Mouse (Mus musculus) stomach, embryonic 14.5 days (tissue): ENCODE data around the gene Wdr60. TPM values are rescaled to one million over a fixed set of nuclear protein-coding genes. Genes with fewer than 3 reads are reported as not detected.

ENCODE experiments used
- ATAC-seq: fragments of 200-750 bp; cut with Nextera tagmentation; 2 replicates; pipeline ENCODE4 v1.8.0; 2017; ENCODE audit warnings: low read depth, moderate TSS enrichment; ENCODE audit not compliant: insufficient number of reproducible peaks, insufficient read depth, low FRiP score
- H3K27ac ChIP-seq: fragments of 300-500 bp; sonication (generic); 2 replicates; pipeline ENCODE4 v1.5.1; 2014; ENCODE audit warnings: mild to moderate bottlenecking, low read length, moderate library complexity, mixed read lengths
- H3K27me3 ChIP-seq: fragments of 300-500 bp; sonication (generic); 2 replicates; pipeline ENCODE4 v1.6.1; 2014; ENCODE audit warnings: low read length, control low read depth, mixed read lengths; ENCODE audit not compliant: control insufficient read depth, insufficient read depth
- H3K36me3 ChIP-seq: fragments of 300-500 bp; sonication (generic); 2 replicates; pipeline ENCODE4 v1.6.1; 2014; ENCODE audit warnings: mild to moderate bottlenecking, control low read depth, low read length, moderate library complexity, mixed read lengths; ENCODE audit not compliant: control insufficient read depth, insufficient read depth
- H3K4me1 ChIP-seq: fragments of 300-500 bp; sonication (generic); 2 replicates; pipeline ENCODE4 v1.6.1; 2014; ENCODE audit warnings: low read length, control low read depth, mixed read lengths; ENCODE audit not compliant: control insufficient read depth, insufficient read depth
- H3K4me2 ChIP-seq: fragments of 300-500 bp; sonication (generic); replicated peaks from 2 replicates; pipeline ENCODE4 v1.6.1; 2014; ENCODE audit warnings: low read depth, low read length, control low read depth
- H3K4me3 ChIP-seq: fragments of 300-500 bp; sonication (generic); 2 replicates; pipeline ENCODE4 v1.5.1; 2014; ENCODE audit warnings: low read depth, low read length, control low read depth
- H3K9ac ChIP-seq: fragments of 300-500 bp; sonication (generic); replicated peaks from 2 replicates; pipeline ENCODE4 v1.6.1; 2014; ENCODE audit warnings: low read depth, mild to moderate bottlenecking, control low read depth, low read length, moderate library complexity, mixed read lengths
- H3K9me3 ChIP-seq: fragments of 300-500 bp; sonication (generic); 2 replicates; pipeline ENCODE4 v1.6.1; 2016; ENCODE audit warnings: low read depth, low read length, control low read depth; ENCODE audit not compliant: control insufficient read depth
- WGBS: fragments of 180-500 bp; shearing (Covaris S2); extraction: QIAGEN DNeasy Blood & Tissue Kit; methylation state at CpG from one replicate; pipeline ENCODE4 v1.1.7; 2014; 5-methylcytosine and 5-hydroxymethylcytosine counted together
- polyA plus RNA-seq: library from polyadenylated mRNA; unstranded; fragments of >200 nt; fragmentation: Nextera tagmentation; extraction: Ambion mirVana; gene quantifications from 2 replicates; pipeline ENCODE4 v1.2.1, GENCODE M21; 2014

The Wdr60 gene
- 21.7 and 23.9 TPM in 2 replicates for polyA plus RNA-seq

GRCm38 (mm10) chr12:116262555-116263341, at the start of gene Wdr60:
Gene Wdr60 (minus strand): TSS chr12:116263022.
- H3K4me3 ChIP-seq = peak within 1 kb of the TSS; percentile 71
- no peaks in the 10 kb centered on the region for H3K4me1 ChIP-seq
- H3K9me3 ChIP-seq = no peaks in the 10 kb centered on the region
- no peaks in the 10 kb centered on the region for H3K27me3 ChIP-seq
- WGBS = 2% methylated on average over 47 of the region's 47 CpGs
- H3K4me2 ChIP-seq = peak within 1 kb of the TSS; percentile 54
- ATAC-seq = peak; percentile 99
- H3K27ac ChIP-seq = peak within 1 kb of the TSS; percentile 81
- no peaks in the 10 kb centered on the region for H3K36me3 ChIP-seq
- peak within 1 kb of the TSS; percentile 68 for H3K9ac ChIP-seq

- Histone ChIP-seq H3K36me3 (no peaks in the 10 kb centered on the region), H3K4me3 (no peak overlapping the region), H3K27ac (no peak overlapping the region), H3K9ac (no peak overlapping the region), H3K27me3 (no peaks in the 10 kb centered on the region), H3K4me2 (no peak overlapping the region), H3K4me1 (0 out of 2 replicates have a peak, but pooled peaks cover 4% of the 10 kb centered on the region), H3K9me3 (no peaks in the 10 kb centered on the region)
- WGBS = 76% methylated on average over 2 of the region's 2 CpGs
- ATAC-seq = no peak
Observed at GRCm38 (mm10) chr12:116308612-116309011, 45.8 kb upstream of the Wdr60 start.

- 86% methylated on average over 3 of the region's 3 CpGs for WGBS
- Histone ChIP-seq H3K4me3 (no peak overlapping the region), H3K9me3 (no peaks in the 10 kb centered on the region)
Observed at GRCm38 (mm10) chr12:116307870-116308269, 45.0 kb upstream of the Wdr60 start.

GRCm38 (mm10) chr12:116306042-116306441, 43.2 kb upstream of the Wdr60 start:
- Histone ChIP-seq H3K4me3 (no peak overlapping the region), H3K27me3 (no peaks in the 10 kb centered on the region), H3K9me3 (no peaks in the 10 kb centered on the region), H3K4me2 (no peak overlapping the region), H3K27ac (no peak overlapping the region), H3K36me3 (no peaks in the 10 kb centered on the region), H3K9ac (no peak overlapping the region), H3K4me1 (0 out of 2 replicates have a peak, but pooled peaks cover 3% of the 10 kb centered on the region)
- WGBS = 32% methylated on average over 1 of the region's 1 CpGs
- ATAC-seq = no peak

More at GRCm38 (mm10) chr12:116307870-116308269, 45.0 kb upstream of the Wdr60 start:
- Histone ChIP-seq H3K4me2 (no peak overlapping the region), H3K9ac (no peak overlapping the region), H3K27me3 (no peaks in the 10 kb centered on the region), H3K4me1 (0 out of 2 replicates have a peak, but pooled peaks cover 4% of the 10 kb centered on the region), H3K27ac (no peak overlapping the region), H3K36me3 (no peaks in the 10 kb centered on the region)
- ATAC-seq = no peak

- ATAC-seq = no peak
- Histone ChIP-seq H3K36me3 (no peaks in the 10 kb centered on the region), H3K4me1 (no peaks in the 10 kb centered on the region), H3K4me2 (no peak overlapping the region), H3K9ac (no peak overlapping the region), H3K27ac (no peak overlapping the region), H3K4me3 (no peak overlapping the region), H3K9me3 (no peaks in the 10 kb centered on the region), H3K27me3 (no peaks in the 10 kb centered on the region)
Observed at GRCm38 (mm10) chr12:116302181-116302580, 39.4 kb upstream of the Wdr60 start.

GRCm38 (mm10) chr12:116299906-116300305, 37.1 kb upstream of the Wdr60 start:
- H3K4me1 ChIP-seq = no peaks in the 10 kb centered on the region
- H3K9ac ChIP-seq = no peak overlapping the region
- whole genome bisulfite sequencing = 86% methylated on average over 2 of the region's 2 CpGs
- no peaks in the 10 kb centered on the region for H3K36me3 ChIP-seq
- H3K9me3 ChIP-seq = no peaks in the 10 kb centered on the region
- ATAC-seq = peak; percentile 69
- no peak overlapping the region for H3K27ac ChIP-seq
- no peak overlapping the region for H3K4me3 ChIP-seq
- H3K27me3 ChIP-seq = no peaks in the 10 kb centered on the region
- no peak overlapping the region for H3K4me2 ChIP-seq

- Histone ChIP-seq H3K9ac (no peak overlapping the region), H3K27ac (no peak overlapping the region), H3K4me2 (no peak overlapping the region), H3K36me3 (no peaks in the 10 kb centered on the region), H3K4me1 (no peaks in the 10 kb centered on the region), H3K27me3 (no peaks in the 10 kb centered on the region), H3K4me3 (no peak overlapping the region), H3K9me3 (no peaks in the 10 kb centered on the region)
- 70% methylated on average over 4 of the region's 4 CpGs for WGBS
- ATAC-seq = no peak
Observed at GRCm38 (mm10) chr12:116293599-116294292, 30.9 kb upstream of the Wdr60 start.

- no peaks in the 10 kb centered on the region for H3K9me3 ChIP-seq
- no peak overlapping the region for H3K4me2 ChIP-seq
- H3K4me1 ChIP-seq = no peaks in the 10 kb centered on the region
- no peak overlapping the region for H3K4me3 ChIP-seq
- no peaks in the 10 kb centered on the region for H3K27me3 ChIP-seq
- H3K9ac ChIP-seq = no peak overlapping the region
- 86% methylated on average over 2 of the region's 2 CpGs for WGBS
- no peaks in the 10 kb centered on the region for H3K36me3 ChIP-seq
- H3K27ac ChIP-seq = no peak overlapping the region
- ATAC-seq = no peak
Observed at GRCm38 (mm10) chr12:116293185-116293584, 30.4 kb upstream of the Wdr60 start.
